9 mouse cellular contexts compared by ENCODE assay signal in the genomic region with DNA sequence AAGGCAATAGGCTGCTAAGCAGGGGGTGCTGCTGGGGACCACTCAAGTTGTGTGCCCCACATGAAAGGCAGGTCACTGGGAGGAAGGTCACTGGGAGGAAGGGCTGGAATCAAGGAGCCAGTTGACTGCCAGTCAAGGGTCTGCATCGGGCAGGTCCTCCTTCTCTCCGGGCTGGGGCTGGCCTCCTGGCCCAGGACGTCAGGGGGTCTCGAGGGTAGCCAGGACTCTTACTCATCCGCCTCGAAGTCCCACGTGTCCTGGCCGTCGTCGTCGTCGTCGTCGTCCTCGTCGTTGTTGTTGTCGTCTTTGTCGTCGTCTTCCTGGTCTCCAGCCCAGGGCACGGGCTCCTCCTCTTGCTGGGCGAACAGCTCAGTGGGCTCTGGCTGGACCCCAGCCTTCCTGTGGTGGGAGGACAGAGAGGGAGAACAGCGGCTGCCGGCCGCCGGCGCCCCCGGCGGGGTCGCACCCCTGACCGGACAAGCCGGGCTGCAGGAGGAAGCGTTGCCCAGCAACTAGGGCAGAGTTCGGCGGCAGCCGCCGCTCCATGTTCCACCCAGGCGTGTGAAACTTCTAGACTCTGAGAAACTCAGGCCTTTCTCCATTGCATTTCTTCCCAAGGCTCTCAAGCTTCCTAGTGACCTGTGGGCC. TPM values are rescaled to one million over a fixed set of nuclear protein-coding genes. Genes with fewer than 3 reads are reported as not detected.
A peak's percentile ranks its signal among the peaks of the same experiment; 100 is the strongest.
DNase-seq lines count a peak whose midpoint lies in the region; ATAC-seq and TF ChIP-seq lines count a peak whose summit lies in the region.
"Had no signal": no experiment of that assay in that cellular context is flagged by ENCODE, and none has a peak within 500 bp of the region (broad histone marks: within the 10 kb centered on the region; RNA-seq: fewer than 3 reads in every experiment).

No protein-coding gene starts in this region.

- peak overlapping the region; percentile 23 for H3K4me3 ChIP-seq in layer of hippocampus, adult 2 months
- H3K4me3 ChIP-seq in embryonic facial prominence, embryonic 11.5 days (ENCODE audit: low read depth, low read length) = peak overlapping the region; percentile 4; the same call in 1 of the 2 replicates
- H3K4me3 ChIP-seq in hindbrain, embryonic 13.5 days = peak overlapping the region; percentile 30
- peak overlapping the region; percentile 9; the same call in 1 of the 2 replicates for H3K4me3 ChIP-seq in liver, adult 2 months (ENCODE audit: insufficient read depth, low read depth, low read length)
- peak overlapping the region; percentile 5; the same call in 1 of the 2 replicates for H3K4me3 ChIP-seq in olfactory bulb, adult 2 months (ENCODE audit: insufficient read depth, low read depth, low read length)

- ATAC-seq in embryonic facial prominence, embryonic 11.5 days (replicated peaks; ENCODE audit: insufficient number of reproducible peaks, low FRiP score, low TSS enrichment, low read depth) = no peak
- ATAC-seq in hindbrain, embryonic 13.5 days (ENCODE audit: low FRiP score) = peak; percentile 52; the same call in 1 of the 2 replicates

- H3K79me2 ChIP-seq in liver, adult 2 months (ENCODE audit: control insufficient read depth, insufficient read depth, low read length) = no peaks in the 10 kb centered on the region

- DNase-seq in layer of hippocampus, adult 2 months (ENCODE audit: low spot score in 2 of 2) = no peak
- no peak for DNase-seq in layer of hippocampus, adult 11-12 months (ENCODE audit: low spot score)
- DNase-seq in embryonic facial prominence, embryonic 11.5 days (ENCODE audit: low spot score) = peak; percentile 32
- DNase-seq in liver, adult 2 months (ENCODE audit: extremely low read depth, low read depth, low spot score) = no peak
- DNase-seq in left cerebral cortex, adult 8-10 months (ENCODE audit: low spot score in 2 of 2) = no peak
- no peak for DNase-seq in right cerebral cortex, postnatal 10 days (ENCODE audit: low spot score in 2 of 2)

- TF ChIP-seq POLR2A in liver, adult 2 months (IDR thresholded peaks at IDR 0.05; ENCODE audit: extremely low read depth, insufficient read depth, low read length) = no peak
- no peak for TF ChIP-seq POLR2A in olfactory bulb, adult 2 months (IDR thresholded peaks at IDR 0.05; ENCODE audit: insufficient read depth, low read depth, low read length)

- H3K27ac ChIP-seq in layer of hippocampus, adult 2 months = no peak overlapping the region
- no peak overlapping the region for H3K27ac ChIP-seq in embryonic facial prominence, embryonic 11.5 days (replicated peaks; ENCODE audit: low read depth, low read length)
- no peak overlapping the region for H3K27ac ChIP-seq in hindbrain, embryonic 13.5 days
- no peak overlapping the region for H3K27ac ChIP-seq in liver, adult 2 months (replicated peaks; ENCODE audit: insufficient read depth, low read depth, low read length)
- H3K27ac ChIP-seq in olfactory bulb, adult 2 months (ENCODE audit: insufficient read depth, low read depth, low read length) = no peak overlapping the region
- H3K27ac ChIP-seq: macrophage had no signal

- TF ChIP-seq CTCF in layer of hippocampus, adult 2 months (conservative IDR thresholded peaks at IDR 0.05) = no peak
- TF ChIP-seq CTCF in liver, adult 2 months (IDR thresholded peaks at IDR 0.05; ENCODE audit: low read depth, low read length) = no peak
- no peak for TF ChIP-seq CTCF in olfactory bulb, adult 2 months (IDR thresholded peaks at IDR 0.05; ENCODE audit: insufficient read depth, low read depth, low read length)

- H3K9ac ChIP-seq in embryonic facial prominence, embryonic 11.5 days (replicated peaks; ENCODE audit: low read length) = peak overlapping the region; percentile 35; the same call in 1 of the 2 replicates
- peak overlapping the region; percentile 58 for H3K9ac ChIP-seq in hindbrain, embryonic 13.5 days
- H3K9ac ChIP-seq in liver, adult 2 months (ENCODE audit: low read depth, low read length) = no peak overlapping the region

- H3K9me3 ChIP-seq in embryonic facial prominence, embryonic 11.5 days (replicated peaks; ENCODE audit: control insufficient read depth, low read length) = no peaks in the 10 kb centered on the region
- H3K9me3 ChIP-seq in hindbrain, embryonic 13.5 days = no peaks in the 10 kb centered on the region

- no peaks in the 10 kb centered on the region for H3K4me1 ChIP-seq in embryonic facial prominence, embryonic 11.5 days (ENCODE audit: control insufficient read depth, insufficient read depth, low read length)
- 0 out of 2 replicates have a peak, but pooled peaks cover 7% of the 10 kb centered on the region for H3K4me1 ChIP-seq in hindbrain, embryonic 13.5 days (replicated peaks)
- H3K4me1 ChIP-seq in liver, adult 2 months (ENCODE audit: control insufficient read depth, insufficient read depth, low read length) = no peaks in the 10 kb centered on the region
- peaks cover 6% of the 10 kb centered on the region; the same call in 1 of the 2 replicates for H3K4me1 ChIP-seq in olfactory bulb, adult 2 months (ENCODE audit: control insufficient read depth, insufficient read depth, low read length)

- WGBS in embryonic facial prominence, embryonic 11.5 days = 35% methylated on average over 36 of the region's 37 CpGs
- 43% methylated on average over 32 of the region's 37 CpGs for WGBS in hindbrain, embryonic 13.5 days
- 20% methylated on average over 37 of the region's 37 CpGs for WGBS in liver, adult 2 months
- 48% methylated on average over 37 of the region's 37 CpGs for WGBS in olfactory bulb, adult 2 months

- peak overlapping the region; percentile 38 for H3K4me2 ChIP-seq in embryonic facial prominence, embryonic 11.5 days (ENCODE audit: low read depth, low read length)
- H3K4me2 ChIP-seq in hindbrain, embryonic 13.5 days = peak overlapping the region; percentile 52

- H3K27me3 ChIP-seq in embryonic facial prominence, embryonic 11.5 days (ENCODE audit: control insufficient read depth, insufficient read depth, low read length) = no peaks in the 10 kb centered on the region
- no peaks in the 10 kb centered on the region for H3K27me3 ChIP-seq in hindbrain, embryonic 13.5 days
- 0 out of 2 replicates have a peak, but pooled peaks cover 3% of the 10 kb centered on the region for H3K27me3 ChIP-seq in liver, adult 2 months (ENCODE audit: control insufficient read depth, insufficient read depth, low read length)

- no peaks in the 10 kb centered on the region for H3K36me3 ChIP-seq in embryonic facial prominence, embryonic 11.5 days (replicated peaks; ENCODE audit: control insufficient read depth, insufficient read depth, low read depth, low read length)
- H3K36me3 ChIP-seq in hindbrain, embryonic 13.5 days = no peaks in the 10 kb centered on the region
- no peaks in the 10 kb centered on the region for H3K36me3 ChIP-seq in liver, adult 2 months (ENCODE audit: control insufficient read depth, insufficient read depth, low read length)

RNA-seq across cellular contexts. Expression of gene Fam217a, which starts 7.5 kb away (rescaled TPM):
- under 1 TPM; 0.51 to 0.54 TPM for total RNA-seq in layer of hippocampus, adult 2 months (2021)
- polyA plus RNA-seq in embryonic facial prominence, embryonic 11.5 days (2014; fragmentation: Nextera tagmentation; extraction: Ambion mirVana) = 0.83 and 1.6 TPM in 2 replicates
- 0.87 and 1.2 TPM in 2 replicates for polyA plus RNA-seq in hindbrain, embryonic 13.5 days (2015; fragmentation: Nextera tagmentation; extraction: Ambion mirVana)
- total RNA-seq in liver, adult 2 months (2014; rRNA removed) = 0.27 TPM in 1 of 2 replicates, not detected in the other
- not detected in 2 replicates for polyA plus RNA-seq in liver, adult 2 months (2012; rRNA removed)
- not detected in 2 replicates for polyA plus RNA-seq in olfactory bulb, adult 2 months (2012; ENCODE audit: insufficient read depth, insufficient read length, low replicate concordance, missing spikeins)
- 1 to 10 TPM in 3 of 4 experiments, under 1 TPM in 1; 0.98 to 1.6 (median 1.3) TPM for total RNA-seq in left cerebral cortex, adult 8-10 months (2022)
- polyA plus RNA-seq: macrophage had no signal

RNA-seq across cellular contexts. Expression of gene 4933417A18Rik, which starts 7.6 kb away (rescaled TPM):
- total RNA-seq in layer of hippocampus, adult 2 months (2021) = not detected
- polyA plus RNA-seq in embryonic facial prominence, embryonic 11.5 days (2014; fragmentation: Nextera tagmentation; extraction: Ambion mirVana) = not detected in 2 replicates
- not detected in 2 replicates for polyA plus RNA-seq in hindbrain, embryonic 13.5 days (2015; fragmentation: Nextera tagmentation; extraction: Ambion mirVana)
- not detected in 2 replicates for total RNA-seq in liver, adult 2 months (2014; rRNA removed)
- polyA plus RNA-seq in liver, adult 2 months (2012; rRNA removed) = not detected in 2 replicates
- not detected in 2 replicates for polyA plus RNA-seq in olfactory bulb, adult 2 months (2012; ENCODE audit: insufficient read depth, insufficient read length, low replicate concordance, missing spikeins)
- total RNA-seq in left cerebral cortex, adult 8-10 months (2022) = not detected
- polyA plus RNA-seq: macrophage had no signal

RNA-seq across cellular contexts. Expression of gene Prpf4b, which starts 41.5 kb away (rescaled TPM):
- total RNA-seq in layer of hippocampus, adult 2 months (2021) = 10 to 100 TPM; 88.8 to 98.4 TPM
- 101 and 121 TPM in 2 replicates for polyA plus RNA-seq in embryonic facial prominence, embryonic 11.5 days (2014; fragmentation: Nextera tagmentation; extraction: Ambion mirVana)
- polyA plus RNA-seq in hindbrain, embryonic 13.5 days (2015; fragmentation: Nextera tagmentation; extraction: Ambion mirVana) = 73.5 and 82.1 TPM in 2 replicates
- total RNA-seq in liver, adult 2 months (2014; rRNA removed) = 28.1 and 28.6 TPM in 2 replicates
- polyA plus RNA-seq in liver, adult 2 months (2012; rRNA removed) = 6.0 and 9.0 TPM in 2 replicates
- polyA plus RNA-seq in olfactory bulb, adult 2 months (2012; ENCODE audit: insufficient read depth, insufficient read length, low replicate concordance, missing spikeins) = 121 and 158 TPM in 2 replicates
- total RNA-seq in left cerebral cortex, adult 8-10 months (2022) = 10 to 100 TPM; 57.2 to 81.4 (median 72.1) TPM

RNA-seq across cellular contexts. Expression of gene Eci3, which starts 47.0 kb away (rescaled TPM):
- total RNA-seq in layer of hippocampus, adult 2 months (2021) = under 1 TPM; 0.44 to 0.56 TPM
- polyA plus RNA-seq in embryonic facial prominence, embryonic 11.5 days (2014; fragmentation: Nextera tagmentation; extraction: Ambion mirVana) = 0.88 and 1.7 TPM in 2 replicates
- polyA plus RNA-seq in hindbrain, embryonic 13.5 days (2015; fragmentation: Nextera tagmentation; extraction: Ambion mirVana) = 0.44 and 0.65 TPM in 2 replicates
- total RNA-seq in liver, adult 2 months (2014; rRNA removed) = 2.1 and 7.0 TPM in 2 replicates
- 2.2 and 4.6 TPM in 2 replicates for polyA plus RNA-seq in liver, adult 2 months (2012; rRNA removed)
- not detected in 2 replicates for polyA plus RNA-seq in olfactory bulb, adult 2 months (2012; ENCODE audit: insufficient read depth, insufficient read length, low replicate concordance, missing spikeins)
- 1 to 10 TPM in 2 of 4 experiments, under 1 TPM in 2; 0.41 to 2.0 (median 0.90) TPM for total RNA-seq in left cerebral cortex, adult 8-10 months (2022)
- polyA plus RNA-seq: macrophage had no signal
